Mouse (Mus musculus) G1E (cell line): ENCODE data around the gene Dhdds. TPM values are rescaled to one million over a fixed set of nuclear protein-coding genes. Genes with fewer than 3 reads are reported as not detected.

Experiments used
- ATAC-seq: 2 replicates; pipeline ENCODE4 v1.8.0; 2016; ENCODE audit warnings: mild to moderate bottlenecking; ENCODE audit not compliant: insufficient number of reproducible peaks, poor library complexity, low FRiP score, severe bottlenecking; ENCODE audit errors: extremely low read depth
- DNase-seq: peaks from one replicate; pipeline ENCODE4 v3.0.0; 2012; ENCODE audit warnings: low spot score
- H3K27me3 ChIP-seq: 2 replicates; pipeline ENCODE4 v1.6.1; 2012; ENCODE audit warnings: mild to moderate bottlenecking, low read length, inconsistent platforms; ENCODE audit not compliant: insufficient read depth
- H3K36me3 ChIP-seq: replicated peaks from 2 replicates; pipeline ENCODE3; 2012; ENCODE audit warnings: mild to moderate bottlenecking, inconsistent platforms
- H3K4me1 ChIP-seq: 2 replicates; pipeline ENCODE4 v1.6.1; 2012; ENCODE audit warnings: low read depth, low read length, inconsistent platforms, mixed read lengths; ENCODE audit not compliant: insufficient read depth
- H3K4me3 ChIP-seq: 2 replicates; pipeline ENCODE4 v1.5.1; 2012; ENCODE audit warnings: low read depth, mild to moderate bottlenecking, inconsistent platforms, low read length, moderate library complexity, mixed read lengths
- H3K9me3 ChIP-seq: replicated peaks from 2 replicates; pipeline ENCODE4 v1.6.1; 2012; ENCODE audit warnings: inconsistent platforms
- CTCF ChIP-seq: IDR thresholded peaks from 2 replicates; pipeline ENCODE4 v1.5.1; 2012; ENCODE audit warnings: low read depth, low read length, inconsistent platforms, mixed read lengths
- GATA1 ChIP-seq: IDR thresholded peaks from 2 replicates; pipeline ENCODE4 v1.6.1; 2012; ENCODE audit warnings: borderline replicate concordance, low read length, inconsistent platforms, mixed read lengths
- GATA2 ChIP-seq: IDR thresholded peaks from 2 replicates; pipeline ENCODE4 v1.6.1; 2012; ENCODE audit warnings: low read depth, low read length, inconsistent platforms, borderline replicate concordance
- POLR2AphosphoS5 ChIP-seq: IDR thresholded peaks from 2 replicates; pipeline ENCODE4 v1.6.1; 2012; ENCODE audit warnings: low read depth, low read length, inconsistent platforms; ENCODE audit not compliant: insufficient replicate concordance
- TAL1 ChIP-seq: conservative IDR thresholded peaks from 2 replicates; pipeline ENCODE4 v1.6.1; 2012; ENCODE audit warnings: low read depth, low read length, inconsistent platforms, mixed read lengths
- polyA plus RNA-seq: library from polyadenylated mRNA; stranded (reverse); fragments of >175 nt; gene quantifications from 2 replicates; pipeline ENCODE4 v1.2.3, GENCODE M21; 2012
- total RNA-seq, 2 experiments: library from RNA; stranded (forward) in 1 of 2; stranded (reverse) in 1 of 2; fragments of 200-1000 nt in 1 of 2; fragments of >200 nt in 1 of 2; fragmentation: Nextera tagmentation in 1 of 2; gene quantifications; 2 replicates each; pipeline ENCODE4 v1.2.3; 2014 to 2017

Dhdds gene
- total and polyA plus RNA-seq, 3 experiments: 12.5 to 21.7 (median 14.9) TPM

- ATAC-seq (no peak), DNase-seq (no peak)
- no peak for TF ChIP-seq GATA2
- TF ChIP-seq POLR2AphosphoS5: 0 out of 2 replicates have a peak, but pooled peaks have one; percentile 8
- TF ChIP-seq TAL1: no peak
- Histone ChIP-seq H3K36me3 (peaks cover 68% of the 10 kb centered on the region), H3K27me3 (no peaks in the 10 kb centered on the region), H3K4me3 (no peak overlapping the region), H3K9me3 (no peaks in the 10 kb centered on the region), H3K4me1 (peaks cover 37% of the 10 kb centered on the region)
Measured at GRCm38 (mm10) chr4:133970196-133970595, 30.5 kb downstream of the Dhdds start.

DNA sequence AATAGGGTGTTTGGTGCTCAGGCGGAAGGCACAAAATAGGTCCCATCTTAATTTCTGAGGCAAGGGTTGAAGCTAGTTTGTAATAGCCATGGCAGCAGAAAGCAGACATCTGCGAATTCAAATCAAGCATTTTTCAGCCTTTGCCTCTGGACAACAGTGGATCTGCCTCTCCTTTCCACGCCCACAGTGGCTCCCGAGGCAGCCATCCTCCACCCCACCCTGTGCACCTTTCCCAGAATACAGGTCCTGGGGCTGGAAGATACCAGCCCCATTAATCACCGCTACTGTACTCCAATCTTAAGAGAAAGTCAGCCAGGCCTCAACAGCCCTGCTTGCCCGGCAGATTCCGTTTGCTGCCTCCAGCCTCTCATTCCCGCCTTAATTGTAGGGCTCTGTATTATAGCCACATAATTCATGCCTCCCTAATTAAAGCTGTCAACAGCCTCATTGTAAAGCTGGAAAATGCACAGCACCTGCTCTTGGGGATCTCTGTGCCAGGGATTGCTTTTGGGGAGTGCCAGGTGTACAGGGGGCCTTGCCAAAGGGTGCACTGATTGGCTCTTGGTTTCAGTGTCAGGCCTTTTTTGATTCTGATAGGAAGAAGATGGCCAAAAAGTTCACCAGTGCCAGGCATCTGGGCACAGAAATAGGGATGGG, 31.5 kb downstream of the Dhdds start:
- DNase-seq (no peak), ATAC-seq (no peak)
- Histone ChIP-seq H3K27me3 (no peaks in the 10 kb centered on the region), H3K4me1 (peaks cover 40% of the 10 kb centered on the region), H3K36me3 (peaks cover 62% of the 10 kb centered on the region), H3K9me3 (no peaks in the 10 kb centered on the region), H3K4me3 (no peak overlapping the region; the same call in 1 of the 2 replicates)
- TF ChIP-seq GATA1: no peak
- no peak for TF ChIP-seq GATA2
- no peak for TF ChIP-seq TAL1
- no peak for TF ChIP-seq POLR2AphosphoS5
- TF ChIP-seq CTCF: no peak

DNA sequence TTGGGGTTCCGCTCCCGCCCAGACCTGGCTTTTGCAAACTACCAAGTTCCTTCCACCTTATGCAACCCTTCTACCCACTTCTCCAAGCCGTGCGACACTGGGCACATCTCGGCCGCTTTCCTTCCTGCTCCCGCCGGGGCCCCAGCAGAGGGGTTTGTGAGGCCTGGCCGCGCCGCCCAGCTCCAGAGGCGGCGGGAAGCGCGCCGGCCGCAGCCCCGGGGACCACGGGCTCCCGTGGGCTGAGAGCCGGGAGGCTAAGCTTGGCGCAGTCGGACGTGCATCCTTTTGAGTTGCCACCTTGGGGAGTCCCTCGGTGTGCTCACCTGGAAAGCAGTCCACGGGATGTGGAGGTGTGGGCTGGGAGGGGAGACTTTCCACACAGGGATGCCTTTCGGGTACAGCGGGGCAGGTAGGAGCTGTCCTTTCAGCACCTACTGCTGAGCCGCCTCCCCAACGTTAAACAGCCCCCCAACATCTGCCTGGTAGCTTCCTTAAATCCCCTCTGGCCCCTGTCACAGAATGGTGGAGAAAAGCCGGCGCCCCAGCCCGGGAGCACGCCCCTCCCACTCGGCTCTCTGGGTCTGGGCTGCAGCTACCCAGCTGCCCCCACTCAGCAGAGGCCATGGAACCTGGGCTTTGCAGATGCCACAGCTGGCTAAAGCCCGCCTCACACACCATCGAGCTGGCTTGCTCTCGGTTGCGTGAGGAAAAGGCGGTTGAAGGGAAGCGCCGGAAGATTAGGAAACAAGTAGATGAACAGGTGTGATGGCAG, 32.4 kb downstream of the Dhdds start, which contains the start of gene Hmgn2:
Hmgn2 (minus strand) TSS at position 501 of the 772 bp plus-strand sequence.
- Histone ChIP-seq H3K36me3 (peaks cover 68% of the 10 kb centered on the region), H3K27me3 (no peaks in the 10 kb centered on the region)

DNA sequence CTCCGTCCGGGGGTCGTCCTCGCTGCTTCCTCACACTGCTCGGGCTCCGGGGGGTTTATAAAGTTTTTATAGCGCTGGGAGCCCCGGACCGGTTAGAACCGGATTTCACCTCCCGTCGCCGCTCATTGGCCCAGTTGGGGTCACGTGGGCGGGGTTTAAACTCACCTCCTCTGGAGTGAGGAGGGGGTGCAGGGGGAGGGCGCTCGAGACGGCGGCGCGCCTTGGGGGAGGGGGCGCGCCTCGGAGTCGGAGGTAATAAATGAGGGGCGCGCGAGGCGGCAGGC, 32.9 kb downstream of the Dhdds start:
- TF ChIP-seq GATA1: no peak
- TF ChIP-seq TAL1: no peak
- no peak for TF ChIP-seq POLR2AphosphoS5
- no peak for TF ChIP-seq GATA2
- TF ChIP-seq CTCF: no peak
- Histone ChIP-seq H3K27me3 (no peaks in the 10 kb centered on the region), H3K9me3 (no peaks in the 10 kb centered on the region), H3K36me3 (peaks cover 70% of the 10 kb centered on the region), H3K4me1 (peaks cover 40% of the 10 kb centered on the region), H3K4me3 (peak overlapping the region; percentile 78)
- DNase-seq (peak; percentile 92), ATAC-seq (peak; percentile 78)

More for the DNA sequence above, 32.4 kb downstream of the Dhdds start, which contains the start of gene Hmgn2:
- DNase-seq (peak; percentile 71), ATAC-seq (no peak)
- H3K4me3 ChIP-seq: peak within 1 kb of the TSS; percentile 78
- H3K4me1 ChIP-seq: peaks cover 40% of the 10 kb centered on the region
- H3K9me3 ChIP-seq: no peaks in the 10 kb centered on the region
- TF ChIP-seq POLR2AphosphoS5 (0 out of 2 replicates have a peak, but pooled peaks have one; percentile 3), CTCF (no peak), GATA1 (no peak), GATA2 (no peak), TAL1 (no peak)

DNA sequence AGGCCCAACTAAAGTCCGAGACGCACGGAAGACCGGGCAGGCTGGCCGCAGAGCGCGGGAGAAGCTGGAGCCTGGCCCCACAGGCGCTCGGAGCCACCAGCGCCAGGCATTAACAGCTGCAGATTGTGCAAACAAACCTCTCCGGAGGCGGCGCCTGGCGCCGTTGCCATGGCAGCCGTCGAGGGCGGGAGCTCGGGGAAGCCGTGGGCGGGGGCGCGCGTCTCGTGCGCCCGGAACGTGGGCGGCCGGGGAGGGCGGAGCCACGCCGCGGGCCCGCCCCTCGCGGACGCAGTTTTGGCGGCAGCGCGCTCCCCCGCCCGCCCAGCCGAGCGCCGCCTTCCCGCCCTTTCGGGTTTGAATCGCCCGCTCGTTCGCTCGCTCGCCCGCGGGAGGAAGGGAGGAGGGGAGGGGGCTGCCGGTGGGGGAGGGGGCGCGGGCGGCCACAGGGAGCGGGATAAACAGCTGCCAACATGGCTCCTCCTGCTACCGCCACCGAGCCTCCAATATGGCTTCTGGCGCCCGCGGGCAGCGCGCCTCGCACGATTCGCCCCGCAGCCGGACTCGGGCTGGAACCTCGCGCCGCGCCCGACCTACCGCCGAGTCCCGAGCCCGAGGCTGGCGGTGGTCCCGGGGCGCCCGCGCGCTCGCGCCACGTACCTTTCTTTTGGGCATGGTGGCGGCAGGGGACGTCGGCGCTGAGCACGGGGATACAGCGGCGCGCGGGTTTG, 33.4 kb downstream of the Dhdds start:
- ATAC-seq (peak; percentile 57), DNase-seq (peak; percentile 90)
- H3K4me1 ChIP-seq: peaks cover 40% of the 10 kb centered on the region
- H3K4me3 ChIP-seq: peak overlapping the region; percentile 78
- no peak for TF ChIP-seq GATA2
- no peak for TF ChIP-seq CTCF
- no peak for TF ChIP-seq GATA1
- no peak for TF ChIP-seq POLR2AphosphoS5
- TF ChIP-seq TAL1: no peak
- H3K9me3 ChIP-seq: no peaks in the 10 kb centered on the region
- no peaks in the 10 kb centered on the region for H3K27me3 ChIP-seq
- peaks cover 69% of the 10 kb centered on the region for H3K36me3 ChIP-seq
